Mouse (Mus musculus) right cerebral cortex, adult 2 months (tissue): ENCODE measurements around the gene Tacr1.

Source experiments
- DNase-seq, 2 experiments: peaks; one replicate each; pipeline ENCODE4 v3.0.0; 2021 to 2022; ENCODE audit warnings: low spot score in 2 of 2

The Tacr1 gene

DNA sequence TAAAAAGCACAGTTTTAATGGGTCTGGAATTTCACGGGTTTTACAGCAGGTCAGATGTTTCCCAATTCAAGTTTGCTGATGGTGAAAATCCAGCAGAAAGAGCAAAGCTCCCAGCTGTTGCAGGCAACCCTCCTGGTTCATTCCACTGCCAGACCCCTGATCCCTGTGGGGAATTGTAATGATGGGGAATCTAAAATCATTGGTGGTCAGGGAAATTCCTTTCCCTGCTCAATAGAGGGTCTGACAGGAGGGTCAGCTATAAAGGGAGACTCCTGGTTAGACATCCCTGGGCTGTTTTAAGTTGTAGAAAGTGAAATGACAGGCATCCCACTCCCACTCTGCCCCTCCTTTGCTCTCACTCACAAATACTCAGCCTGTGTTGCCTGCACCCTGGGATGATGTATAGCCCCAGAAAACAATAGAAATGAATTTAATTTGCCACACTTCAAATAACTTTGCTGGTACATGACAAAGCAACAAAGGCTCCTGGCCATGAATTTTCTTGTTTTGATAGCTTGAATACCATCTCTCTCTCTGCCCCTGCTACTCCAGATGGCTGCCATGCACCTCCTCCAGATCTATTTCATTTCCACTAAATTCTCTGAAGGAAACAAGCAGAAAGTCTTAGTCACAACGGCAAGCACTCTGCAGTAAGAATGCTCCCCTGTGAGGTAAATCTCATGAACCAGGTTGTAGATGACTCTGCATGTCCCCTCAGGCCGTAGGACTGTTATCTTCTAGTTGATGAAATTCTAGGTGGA lies 123.2 kb downstream of the Tacr1 start:
- peak in 1 of 2 experiments; percentile 27 for DNase-seq

DNA sequence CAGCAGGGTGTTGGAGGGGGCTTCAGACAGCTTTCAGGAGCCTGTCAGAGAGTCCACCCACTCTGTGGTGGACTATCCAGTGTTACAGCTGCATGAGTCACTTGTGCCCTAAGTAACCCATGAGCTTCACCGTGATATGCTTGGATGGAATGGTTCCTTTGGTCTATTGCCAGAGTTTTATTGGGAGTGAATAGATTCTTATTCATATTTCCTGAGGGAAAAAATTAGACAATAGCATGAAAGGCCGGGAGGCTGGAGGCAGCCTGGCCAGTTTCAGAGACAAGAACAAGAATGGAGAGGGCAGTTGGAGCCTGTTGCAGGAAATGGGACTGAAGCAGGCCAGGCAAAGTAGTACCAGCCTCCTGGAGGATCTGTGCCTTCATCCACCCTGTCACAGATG lies 126.5 kb downstream of the Tacr1 start:
- no peak for DNase-seq

- DNase-seq = no peak
Observed at GRCm38 (mm10) chr6:82536641-82537040, 134.5 kb downstream of the Tacr1 start.

GRCm38 (mm10) chr6:82549270-82549669 lies 147.1 kb downstream of the Tacr1 start:
- no peak for DNase-seq

- DNase-seq = no peak
Observed at GRCm38 (mm10) chr6:82575445-82575844, 173.3 kb downstream of the Tacr1 start.

- DNase-seq = no peak
Observed at GRCm38 (mm10) chr6:82585396-82585795, 183.3 kb downstream of the Tacr1 start.

DNA sequence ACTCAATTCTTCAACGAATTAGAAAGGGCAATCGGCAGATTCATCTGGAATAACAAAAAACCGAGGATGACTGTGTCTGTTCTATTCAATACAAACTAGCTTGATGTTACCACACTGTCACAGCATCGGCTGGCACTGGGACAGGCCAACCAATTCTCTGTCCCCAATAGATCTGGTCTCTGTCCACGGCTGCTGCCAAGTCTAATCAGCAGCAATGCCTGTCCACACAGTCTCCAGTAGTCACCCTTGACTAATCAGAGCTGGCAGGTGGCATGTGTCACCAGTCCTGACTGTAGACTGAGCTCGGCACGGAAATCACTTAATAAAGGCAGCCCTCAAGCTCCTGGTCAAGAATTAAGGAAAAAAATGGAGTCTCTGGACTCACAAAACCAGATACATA lies 187.3 kb downstream of the Tacr1 start:
- no peak for DNase-seq

DNA sequence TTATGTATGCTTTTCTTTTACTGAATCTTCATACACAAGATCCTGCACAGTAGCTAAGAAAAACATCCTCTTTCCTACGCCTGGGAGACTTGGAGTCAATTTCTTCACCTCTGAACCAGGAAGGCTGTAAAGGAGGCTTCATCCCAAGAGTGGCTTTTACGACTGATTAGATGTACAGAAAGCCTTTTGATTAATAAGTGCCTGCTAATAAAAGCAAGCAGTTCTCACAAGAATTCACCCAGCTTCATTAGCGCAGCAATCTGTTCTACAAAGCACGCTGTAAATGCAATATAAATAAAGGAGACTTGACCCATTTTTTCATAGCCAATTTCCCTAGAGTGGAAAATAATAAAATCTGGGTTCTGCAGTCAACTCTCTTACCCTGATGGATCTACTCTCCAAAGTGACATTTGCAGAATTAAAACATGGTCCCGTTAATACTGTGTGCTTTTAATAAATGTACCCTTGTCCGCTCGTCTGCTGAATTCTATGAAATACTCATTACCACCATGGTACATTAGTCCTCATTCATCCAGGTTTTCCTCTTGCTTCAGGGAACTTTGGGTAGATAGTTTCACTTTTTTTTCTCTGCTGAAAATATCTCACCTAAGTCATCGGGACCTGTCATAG lies 193.4 kb downstream of the Tacr1 start:
- no peak for DNase-seq

DNA sequence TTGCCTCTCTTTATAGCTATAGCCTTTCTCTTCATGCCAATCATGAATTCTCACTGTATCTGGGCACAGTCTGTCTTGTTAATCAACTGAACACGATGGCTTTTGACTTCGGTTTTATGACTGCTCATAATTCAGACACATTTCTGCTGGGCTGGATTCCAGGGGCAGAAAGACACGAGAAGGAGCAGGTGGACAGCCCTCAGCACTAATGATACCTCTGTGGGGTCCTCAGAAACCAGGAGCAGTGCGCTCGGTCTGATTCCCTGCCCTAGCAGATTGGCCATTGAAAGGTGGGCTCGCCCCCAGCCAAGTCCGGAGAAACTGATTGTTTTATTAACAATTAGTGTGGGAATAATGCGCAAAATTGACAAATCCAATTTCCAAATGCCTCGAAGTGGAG lies 201.1 kb downstream of the Tacr1 start:
- no peak for DNase-seq

- peak; percentile 52 to 73 for DNase-seq
Observed at GRCm38 (mm10) chr6:82603665-82604064, 201.5 kb downstream of the Tacr1 start.

- no peak for DNase-seq
Observed at GRCm38 (mm10) chr6:82604791-82605190, 202.7 kb downstream of the Tacr1 start.

DNA sequence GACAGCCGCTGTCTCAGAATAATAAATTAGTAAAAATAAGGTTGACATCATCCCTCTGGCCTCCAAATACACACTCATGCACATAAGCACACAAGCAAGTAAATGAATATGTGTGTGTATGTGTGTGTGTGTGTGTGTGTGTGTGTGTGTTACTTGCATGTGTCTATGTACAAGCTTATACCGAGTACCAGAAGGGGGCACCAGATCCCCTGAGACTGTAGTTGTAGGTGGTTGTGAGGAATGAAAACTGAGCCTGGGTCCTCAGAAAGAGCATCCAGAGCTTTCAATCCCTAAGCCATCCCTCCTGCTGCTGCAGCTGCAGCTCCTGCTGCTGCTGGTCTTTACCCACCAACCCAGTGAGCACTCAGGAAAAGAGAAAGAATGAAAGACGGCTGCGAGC lies 206.6 kb downstream of the Tacr1 start:
- no peak for DNase-seq

DNA sequence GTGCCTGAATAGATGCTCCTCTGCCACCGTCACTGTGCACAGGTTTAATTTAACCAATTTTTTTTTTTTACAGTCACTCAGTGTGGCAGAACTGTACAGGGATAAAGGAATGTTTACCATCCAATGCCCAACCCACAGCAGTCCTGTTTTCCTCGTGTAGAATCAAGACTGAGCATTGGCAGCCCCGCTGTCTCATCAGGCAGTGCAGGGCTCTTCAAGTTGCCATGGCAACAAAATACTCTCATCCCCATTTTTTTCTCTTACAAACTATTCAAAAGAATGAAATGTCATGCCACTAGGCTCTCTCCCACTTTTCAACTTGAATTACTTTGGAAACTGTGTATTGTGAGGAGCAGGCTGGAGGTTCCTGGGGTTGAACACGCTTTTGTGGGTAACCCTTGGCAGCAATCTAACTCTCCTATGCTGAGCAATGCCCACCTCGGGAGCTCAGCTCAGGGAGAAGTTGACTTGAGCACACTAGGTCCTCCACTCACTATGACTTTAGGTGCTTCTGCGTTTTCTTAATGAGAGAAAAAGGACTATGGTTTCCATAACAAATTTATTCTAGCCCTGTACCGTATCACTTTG lies 207.3 kb downstream of the Tacr1 start:
- DNase-seq = peak in 1 of 2 experiments; percentile 25
